Mouse (Mus musculus): ENCODE data around the gene Oxct2a.

DNA sequence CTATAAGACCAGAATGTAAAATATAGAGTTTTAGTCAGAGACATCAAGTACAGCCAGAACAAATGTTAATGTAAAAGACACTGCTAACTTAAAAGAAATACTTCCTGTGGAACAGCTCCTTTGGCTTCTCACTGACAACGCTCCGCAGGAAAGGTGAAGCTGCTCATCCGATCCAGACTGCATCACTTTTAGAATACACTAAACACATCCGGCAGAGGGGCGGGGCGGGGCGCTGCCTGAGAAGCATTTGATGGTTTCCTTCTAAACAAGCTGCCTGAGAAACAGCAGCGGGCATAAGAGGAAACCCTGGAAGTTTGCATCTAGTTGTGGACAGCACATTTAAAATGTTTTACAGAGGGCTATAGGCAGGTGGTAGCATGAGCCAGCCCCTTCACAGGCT lies 32.5 kb upstream of the Oxct2a start:
- TF ChIP-seq POLR2A (IDR thresholded peaks at IDR 0.05; ENCODE audit: low read depth, low read length) (no peak), CTCF (conservative IDR thresholded peaks at IDR 0.05 in 1 of 2, IDR thresholded peaks at IDR 0.05 in 1 of 2; ENCODE audit: low read depth in 2 of 2, low read length in 2 of 2) (no peak), RCOR1 (conservative IDR thresholded peaks at IDR 0.05; ENCODE audit: low read depth, low read length) (no peak), GABPA (IDR thresholded peaks at IDR 0.05; ENCODE audit: insufficient replicate concordance, low read depth, low read length) (no peak), TCF12 (IDR thresholded peaks at IDR 0.05; ENCODE audit: low read depth, low read length) (no peak), MEF2A (IDR thresholded peaks at IDR 0.05; ENCODE audit: borderline replicate concordance, low read depth, low read length) (no peak), EP300 (IDR thresholded peaks at IDR 0.05; ENCODE audit: low read length) (no peak), ZC3H11A (IDR thresholded peaks at IDR 0.05; ENCODE audit: low read depth, low read length) (no peak), POLR2AphosphoS2 (IDR thresholded peaks at IDR 0.05; ENCODE audit: low read depth, low read length) (no peak)
